Mouse (Mus musculus): ENCODE measurements at regions not wholly inside any gene's neighbourhood (a gene's known extent, or its start where the extent isn't known, plus 50 kb on each side); places are given as distances from the start of the nearest gene placed in this dataset.

DNA sequence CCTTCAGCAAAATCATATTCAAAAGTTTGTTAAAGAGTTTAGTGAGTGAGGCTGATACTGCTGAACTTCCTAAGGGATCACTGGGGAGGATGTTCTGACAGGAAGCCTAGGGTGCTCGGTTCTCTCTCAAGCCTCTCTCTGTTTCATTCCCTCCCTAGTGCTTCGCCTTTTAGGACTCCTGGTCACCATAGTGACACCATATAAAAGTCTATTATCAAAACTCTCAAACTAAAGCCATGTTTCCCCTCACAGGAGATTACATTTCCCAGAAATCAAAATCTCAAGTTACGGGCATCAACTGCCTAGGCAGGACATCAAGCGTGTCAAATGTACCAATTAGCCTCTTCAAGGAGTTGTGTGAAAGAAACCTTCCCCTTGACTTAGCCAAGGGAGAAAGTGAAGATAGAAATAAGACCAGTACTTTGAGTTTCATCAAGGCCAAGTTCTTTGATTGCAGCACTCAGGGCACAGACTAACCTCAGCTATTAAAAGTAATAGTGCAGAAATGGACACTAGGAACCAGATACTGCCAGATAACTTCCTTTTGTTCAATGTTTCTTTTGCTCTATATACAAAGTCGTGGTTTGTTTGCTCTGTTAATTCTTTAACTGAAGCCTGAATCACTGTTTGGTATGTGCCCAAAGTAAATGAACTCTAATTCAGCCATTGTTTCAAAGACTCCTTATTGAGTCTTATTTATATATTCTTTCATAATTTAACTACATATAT lies 752.6 kb downstream of the Jrkl start:
- in situ Hi-C loops (cut with MboI; ENCODE audit: unreplicated experiment in 2 of 2), result no loop called here

- in situ Hi-C loops (cut with MboI; ENCODE audit: unreplicated experiment in 2 of 2), result no loop called here
Measured at GRCm38 (mm10) chr9:12457810-12458209, 787.8 kb downstream of the Jrkl start.

- in situ Hi-C loops (cut with MboI; ENCODE audit: unreplicated experiment in 2 of 2), result no loop called here
Measured at GRCm38 (mm10) chr9:12456695-12457094, 788.9 kb downstream of the Jrkl start.

DNA sequence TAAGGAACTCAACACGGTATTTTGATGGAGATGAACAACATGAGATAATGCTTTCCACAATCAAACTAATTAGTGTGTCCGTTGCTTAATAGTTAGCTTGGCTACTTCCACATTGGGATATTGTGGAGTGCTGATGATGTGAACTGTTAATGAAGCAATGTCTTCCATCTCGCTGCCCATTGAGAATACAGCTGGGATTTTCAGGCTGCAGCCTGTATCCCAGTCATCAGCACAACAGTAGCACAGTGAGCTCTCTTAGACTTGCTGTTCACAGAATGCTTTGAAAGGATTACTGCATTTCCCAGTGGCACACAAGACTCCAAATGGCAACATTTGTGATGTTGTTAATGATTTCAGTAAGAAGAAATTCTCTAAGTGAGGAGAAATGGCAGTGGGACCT lies 811.5 kb downstream of the Jrkl start:
- in situ Hi-C loops (cut with MboI; ENCODE audit: unreplicated experiment in 2 of 2), result no loop called here

- in situ Hi-C loops (cut with MboI; ENCODE audit: unreplicated experiment in 2 of 2), result no loop called here
Measured at GRCm38 (mm10) chr9:12421906-12422305, 823.7 kb downstream of the Jrkl start.

DNA sequence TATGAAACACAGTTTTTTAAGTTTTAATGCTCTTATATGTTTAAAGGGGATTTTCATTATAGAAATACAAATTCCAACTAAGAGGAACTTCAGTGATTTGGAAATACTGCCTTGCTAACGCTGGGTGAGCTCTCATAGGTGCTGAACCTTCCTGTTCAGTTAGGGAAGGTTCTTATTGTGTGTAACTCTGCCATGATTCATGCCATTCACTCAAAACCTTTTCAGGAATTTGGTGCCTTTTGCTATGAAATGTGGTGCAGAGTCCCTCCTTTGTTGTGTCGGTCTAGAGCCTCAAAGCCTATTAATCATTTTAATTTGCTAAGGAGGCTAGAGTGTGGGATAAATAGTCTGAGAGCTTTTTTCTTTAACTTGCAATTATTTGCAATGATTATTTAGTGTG lies 837.1 kb downstream of the Jrkl start:
- in situ Hi-C loops (cut with MboI; ENCODE audit: unreplicated experiment in 2 of 2), result no loop called here

GRCm38 (mm10) chr9:12404185-12404584 lies 841.4 kb downstream of the Jrkl start:
- in situ Hi-C loops (cut with MboI; ENCODE audit: unreplicated experiment in 2 of 2), result loop anchor here in 1 of 2 experiments (5.0 kb wide), 1 partner anchor 52 kb away; no protein-coding TSS in a partner anchor

DNA sequence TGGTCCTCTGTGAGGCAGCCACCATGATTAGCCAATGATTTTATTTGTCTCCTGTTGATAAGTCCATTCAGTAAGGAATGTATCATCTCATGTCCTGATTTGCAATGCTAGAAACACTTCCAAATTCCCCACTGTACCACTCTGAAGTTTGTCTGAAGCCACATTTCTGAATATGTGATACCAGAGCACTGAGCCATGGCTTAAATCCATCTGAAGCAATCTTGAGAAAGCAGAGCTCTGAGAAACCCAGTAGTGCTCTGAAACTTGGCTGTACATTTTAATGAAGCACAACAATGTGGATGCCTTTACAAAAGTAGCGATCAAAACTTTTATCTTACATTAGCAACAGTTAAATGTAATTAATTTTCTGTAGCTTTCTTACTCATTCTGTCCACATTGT lies 850.0 kb downstream of the Jrkl start:
- in situ Hi-C loops (cut with MboI; ENCODE audit: unreplicated experiment in 2 of 2), result no loop called here

- in situ Hi-C loops (cut with MboI; ENCODE audit: unreplicated experiment in 2 of 2), result loop anchor here in 1 of 2 experiments (10.0 kb wide), 1 partner anchor 866 kb away; no protein-coding TSS in a partner anchor
Measured at GRCm38 (mm10) chr9:12380732-12381645, 864.6 kb downstream of the Jrkl start.

GRCm38 (mm10) chr9:12380029-12380428 lies 865.6 kb downstream of the Jrkl start:
- in situ Hi-C loops (cut with MboI; ENCODE audit: unreplicated experiment in 2 of 2), result loop anchor here in 1 of 2 experiments (10.0 kb wide), 1 partner anchor 865 kb away; no protein-coding TSS in a partner anchor

- in situ Hi-C loops (cut with MboI; ENCODE audit: unreplicated experiment in 2 of 2), result no loop called here
Measured at GRCm38 (mm10) chr9:12344296-12344695, 901.3 kb downstream of the Jrkl start.

GRCm38 (mm10) chr9:12341453-12341852 lies 904.2 kb downstream of the Jrkl start:
- in situ Hi-C loops (cut with MboI; ENCODE audit: unreplicated experiment in 2 of 2), result no loop called here

DNA sequence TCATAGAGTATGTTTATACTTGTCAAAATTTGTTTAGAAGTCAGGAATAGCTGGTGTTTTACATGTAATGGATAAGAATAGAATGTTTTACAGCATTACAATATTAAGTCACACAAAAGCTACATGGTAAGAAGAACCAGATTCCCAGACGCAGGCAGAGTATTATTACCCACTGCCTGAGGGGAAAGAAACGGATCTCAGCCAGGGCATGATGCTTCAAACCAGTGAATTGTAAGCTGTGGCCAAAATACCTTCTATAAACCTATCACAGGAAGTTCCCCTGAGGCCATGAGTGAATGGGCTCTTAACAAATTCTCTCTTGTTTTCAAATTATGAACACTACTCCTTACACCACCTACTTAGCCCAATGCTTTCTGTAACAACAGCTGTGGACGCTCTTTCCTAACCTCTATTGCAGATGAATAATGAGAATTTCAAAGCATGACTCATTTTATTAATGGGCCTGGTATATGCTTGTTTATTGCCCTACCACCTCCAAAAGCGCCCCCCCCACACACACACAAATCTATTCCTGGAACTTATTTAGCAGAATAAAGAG lies 932.0 kb downstream of the Jrkl start:
- in situ Hi-C loops (cut with MboI; ENCODE audit: unreplicated experiment in 2 of 2), result no loop called here

DNA sequence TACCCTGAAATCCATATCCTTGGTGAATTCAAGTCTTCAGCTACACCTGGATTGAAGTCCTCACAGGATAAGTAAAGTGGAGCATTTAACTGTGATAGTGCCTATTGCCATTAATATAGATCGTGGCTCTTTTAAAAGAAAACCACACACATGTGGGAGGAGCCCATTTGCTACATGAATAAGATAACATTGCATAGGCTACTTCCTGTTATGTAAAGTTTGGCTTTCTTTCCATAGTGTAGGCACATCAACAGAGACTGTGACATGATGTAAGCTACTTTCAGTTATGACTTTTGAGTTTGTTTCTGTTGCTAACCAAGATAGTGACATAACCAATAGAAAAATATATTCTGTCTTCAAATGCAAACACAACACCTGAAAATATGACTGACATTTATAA lies 932.6 kb downstream of the Jrkl start:
- in situ Hi-C loops (cut with MboI; ENCODE audit: unreplicated experiment in 2 of 2), result no loop called here
